Comparison of ENCODE assay signal across 16 mouse cellular contexts in genomic region chr2:159446434-159446833, GRCm38 (mm10).
DNase-seq lines count a peak whose midpoint lies in the region; ATAC-seq lines count a peak whose summit lies in the region.
"Had no signal": no experiment of that assay in that cellular context is flagged by ENCODE, and none has a peak within 500 bp of the region (broad histone marks: within the 10 kb centered on the region; RNA-seq: fewer than 3 reads in every experiment).

No protein-coding gene starts in this region.

- H3K9me3 ChIP-seq in kidney, embryonic 16.5 days (ENCODE audit: low read length): no peaks in the 10 kb centered on the region
- H3K9me3 ChIP-seq in intestine, embryonic 15.5 days: no peaks in the 10 kb centered on the region
- H3K9me3 ChIP-seq in kidney, embryonic 15.5 days (replicated peaks): no peaks in the 10 kb centered on the region
- H3K9me3 ChIP-seq: embryonic facial prominence, embryonic 12.5 days; forebrain, embryonic 15.5 days; heart, embryonic 12.5 days; hindbrain, embryonic 10.5 days had no signal

- H3K27ac ChIP-seq in kidney, embryonic 16.5 days (ENCODE audit: low read length): no peak overlapping the region
- H3K27ac ChIP-seq in intestine, embryonic 15.5 days: no peak overlapping the region
- H3K27ac ChIP-seq in kidney, embryonic 15.5 days: no peak overlapping the region
- H3K27ac ChIP-seq: embryonic facial prominence, embryonic 12.5 days; forebrain, embryonic 15.5 days; hindbrain, embryonic 10.5 days had no signal

- DNase-seq in kidney, adult 11 months: peak; percentile 13
- DNase-seq in kidney, postnatal 36 days: peak; percentile 24 to 48
- DNase-seq in cerebellum, adult 11 months: no peak
- no peak for DNase-seq in left cerebral cortex, adult 18-20 months (ENCODE audit: low spot score in 2 of 2)
- DNase-seq: adrenal gland, postnatal 10 days; cerebellum, adult 11-12 months; cerebellum, adult 9-10 months; cerebellum, postnatal 25 days; gastrocnemius, postnatal 25 days had no signal

- H3K36me3 ChIP-seq in kidney, embryonic 16.5 days (ENCODE audit: insufficient read depth, low read length): no peaks in the 10 kb centered on the region
- H3K36me3 ChIP-seq in intestine, embryonic 15.5 days: no peaks in the 10 kb centered on the region
- H3K36me3 ChIP-seq in kidney, embryonic 15.5 days: no peaks in the 10 kb centered on the region
- H3K36me3 ChIP-seq: embryonic facial prominence, embryonic 12.5 days; forebrain, embryonic 15.5 days; heart, embryonic 12.5 days; hindbrain, embryonic 10.5 days had no signal

- ATAC-seq in kidney, embryonic 16.5 days (ENCODE audit: low FRiP score, low TSS enrichment): no peak
- ATAC-seq in intestine, embryonic 15.5 days: peak; percentile 66
- ATAC-seq in kidney, embryonic 15.5 days (replicated peaks; ENCODE audit: low FRiP score): 0 out of 2 replicates have a peak, but pooled peaks have one; percentile 43
- ATAC-seq: forebrain, embryonic 15.5 days had no signal

- H3K4me2 ChIP-seq in kidney, embryonic 16.5 days (replicated peaks; ENCODE audit: low read depth, low read length): no peak overlapping the region
- H3K4me2 ChIP-seq in intestine, embryonic 15.5 days (replicated peaks): no peak overlapping the region
- no peak overlapping the region for H3K4me2 ChIP-seq in kidney, embryonic 15.5 days
- H3K4me2 ChIP-seq: embryonic facial prominence, embryonic 12.5 days; forebrain, embryonic 15.5 days; heart, embryonic 12.5 days had no signal

- whole genome bisulfite sequencing in kidney, embryonic 16.5 days: 48% methylated on average over 5 of the region's 5 CpGs
- WGBS in intestine, embryonic 15.5 days: 35% methylated on average over 5 of the region's 5 CpGs
- 62% methylated on average over 5 of the region's 5 CpGs for WGBS in kidney, embryonic 15.5 days

- no peaks in the 10 kb centered on the region for H3K27me3 ChIP-seq in kidney, embryonic 16.5 days (ENCODE audit: insufficient read depth, low read length)
- no peaks in the 10 kb centered on the region for H3K27me3 ChIP-seq in intestine, embryonic 15.5 days (replicated peaks)
- H3K27me3 ChIP-seq in kidney, embryonic 15.5 days: no peaks in the 10 kb centered on the region
- H3K27me3 ChIP-seq: forebrain, embryonic 15.5 days; heart, embryonic 12.5 days had no signal

- no peak overlapping the region for H3K4me3 ChIP-seq in kidney, embryonic 16.5 days (ENCODE audit: low read length)
- H3K4me3 ChIP-seq in intestine, embryonic 15.5 days (replicated peaks): no peak overlapping the region
- no peak overlapping the region for H3K4me3 ChIP-seq in kidney, embryonic 15.5 days (replicated peaks)
- H3K4me3 ChIP-seq: embryonic facial prominence, embryonic 12.5 days; forebrain, embryonic 15.5 days; heart, embryonic 12.5 days; hindbrain, embryonic 10.5 days had no signal

- H3K9ac ChIP-seq in kidney, embryonic 16.5 days (replicated peaks; ENCODE audit: low read length): no peak overlapping the region
- H3K9ac ChIP-seq in intestine, embryonic 15.5 days: no peak overlapping the region
- no peak overlapping the region for H3K9ac ChIP-seq in kidney, embryonic 15.5 days
- H3K9ac ChIP-seq: embryonic facial prominence, embryonic 12.5 days; forebrain, embryonic 15.5 days; heart, embryonic 12.5 days had no signal

- H3K4me1 ChIP-seq in kidney, embryonic 16.5 days (ENCODE audit: insufficient read depth, low read length): peaks cover 8% of the 10 kb centered on the region; the same call in 1 of the 2 replicates
- H3K4me1 ChIP-seq in intestine, embryonic 15.5 days (replicated peaks): peaks cover 4% of the 10 kb centered on the region; the same call in 1 of the 2 replicates
- H3K4me1 ChIP-seq in kidney, embryonic 15.5 days: 0 out of 2 replicates have a peak, but pooled peaks cover 3% of the 10 kb centered on the region
- H3K4me1 ChIP-seq: heart, embryonic 12.5 days had no signal

Comparison
In these comparisons a context has a peak if more than half of its experiments do, and no peak if none do; other contexts are left out.
1. DNase-seq: peak in kidney, adult 11 months (single experiment) and kidney, postnatal 36 days (2 of 2); none in cerebellum, adult 11 months (single experiment) and left cerebral cortex, adult 18-20 months (0 of 2).